Mouse (Mus musculus) left cerebral cortex, adult 9 months (tissue): ENCODE data around the gene Eya4.
A peak's percentile ranks its signal among the peaks of the same experiment; 100 is the strongest.

Source experiments
- DNase-seq, 2 experiments: peaks; one replicate each; pipeline ENCODE4 v3.0.0; 2022; ENCODE audit warnings: low spot score in 2 of 2

Eya4 gene

DNA sequence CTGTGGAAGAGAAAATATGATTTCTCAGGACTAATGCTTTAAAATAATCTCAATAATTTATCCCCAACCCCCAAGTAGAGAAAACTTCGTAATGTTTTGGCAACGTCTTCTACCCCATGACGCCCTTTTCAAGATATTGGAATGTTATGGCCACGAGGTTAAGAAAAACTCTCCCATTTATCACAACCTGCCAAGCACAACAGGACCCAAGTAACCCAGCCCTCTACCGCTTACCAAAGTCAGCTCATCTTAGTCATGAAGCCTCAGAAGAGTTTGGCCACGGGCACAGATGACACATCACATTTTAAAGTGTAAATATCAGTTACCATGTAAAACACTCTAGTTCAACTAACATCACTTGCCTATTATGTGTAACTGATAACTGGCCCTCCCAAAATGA, 117.2 kb downstream of the Eya4 start:
- DNase-seq: no peak

DNA sequence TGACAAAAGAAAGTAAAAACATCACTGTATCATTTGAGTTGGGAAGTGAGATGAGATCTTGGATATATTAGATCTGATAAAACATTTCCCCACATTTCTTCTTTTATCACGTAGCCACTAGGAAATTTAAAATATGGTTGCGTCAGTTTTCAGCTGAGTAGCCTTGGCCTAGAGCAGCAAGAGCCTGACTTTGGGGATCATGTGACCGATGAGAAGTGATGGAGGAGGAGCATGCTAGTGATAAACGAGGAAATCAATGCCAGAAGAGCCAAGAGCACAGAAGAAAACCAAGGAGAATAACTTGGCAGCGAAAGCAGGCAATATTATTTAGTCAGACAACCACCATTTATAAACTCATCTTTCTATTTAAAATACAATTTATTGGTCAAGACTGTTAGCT, 119.7 kb downstream of the Eya4 start:
- no peak for DNase-seq

DNA sequence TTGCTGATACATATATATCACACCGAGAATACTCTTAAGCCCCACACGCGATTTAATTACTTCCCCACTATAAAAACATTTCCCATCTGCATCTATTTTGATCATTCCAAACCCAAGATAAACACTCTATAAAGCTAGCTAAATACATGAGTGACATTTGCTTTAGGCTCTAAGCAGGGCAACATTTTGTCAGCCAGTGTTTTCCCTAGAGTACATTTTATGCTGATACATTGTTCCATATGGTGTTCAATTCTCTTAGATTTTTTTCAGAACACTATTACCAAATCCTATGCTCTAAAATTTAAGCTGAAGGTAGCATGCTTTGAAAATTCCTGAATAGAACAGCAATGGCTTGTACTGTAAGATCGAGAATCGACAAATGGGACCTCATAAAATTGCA, 127.2 kb downstream of the Eya4 start:
- DNase-seq: no peak

DNA sequence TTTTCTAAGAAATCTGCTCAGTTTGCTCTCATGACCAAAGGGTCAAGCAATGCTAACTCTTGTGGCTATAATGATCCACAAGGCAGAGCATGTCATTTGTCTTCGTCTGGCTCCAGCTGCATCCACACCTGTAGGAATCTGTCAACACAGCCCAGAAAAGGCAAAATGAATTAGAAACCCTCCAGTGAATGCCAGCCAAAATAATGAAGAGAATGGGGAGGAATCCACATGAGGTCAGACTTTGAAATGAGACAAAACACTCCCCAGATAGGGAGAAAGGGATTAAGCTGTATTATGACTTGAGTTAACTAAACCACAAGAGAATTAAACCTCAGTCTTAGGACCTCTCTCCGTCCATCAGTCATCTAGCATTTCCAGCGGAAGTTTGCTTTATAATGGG, 130.2 kb downstream of the Eya4 start:
- DNase-seq: no peak

- DNase-seq: no peak
Measured at GRCm38 (mm10) chr10:23216815-23217214, 133.8 kb downstream of the Eya4 start.

DNA sequence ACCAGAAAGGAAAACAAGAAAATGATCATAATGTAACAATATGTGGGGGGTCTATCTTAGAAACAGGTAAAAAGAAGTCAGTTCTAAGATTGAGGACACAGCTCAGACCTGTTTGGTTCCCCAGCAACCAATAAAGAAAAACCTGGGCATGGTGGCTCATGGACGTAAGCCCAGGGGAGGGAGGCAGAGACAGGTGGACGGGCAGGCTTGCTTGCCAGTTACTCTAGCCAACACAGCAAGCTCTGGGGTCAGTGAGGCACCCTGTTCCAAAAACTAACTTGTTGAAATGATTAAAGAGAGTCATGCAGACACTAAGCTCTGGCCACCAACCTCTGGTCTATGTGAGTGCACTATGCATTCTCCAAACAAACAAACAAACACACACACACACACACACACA, 139.2 kb downstream of the Eya4 start:
- no peak for DNase-seq

- peak in 1 of 2 experiments; percentile 14 for DNase-seq
Measured at GRCm38 (mm10) chr10:23203885-23204284, 146.7 kb downstream of the Eya4 start.

- DNase-seq: no peak
Measured at GRCm38 (mm10) chr10:23203144-23203838, 147.3 kb downstream of the Eya4 start.

- no peak for DNase-seq
Measured at GRCm38 (mm10) chr10:23202591-23202990, 148.0 kb downstream of the Eya4 start.

GRCm38 (mm10) chr10:23198251-23198650, 152.3 kb downstream of the Eya4 start:
- DNase-seq: no peak

DNA sequence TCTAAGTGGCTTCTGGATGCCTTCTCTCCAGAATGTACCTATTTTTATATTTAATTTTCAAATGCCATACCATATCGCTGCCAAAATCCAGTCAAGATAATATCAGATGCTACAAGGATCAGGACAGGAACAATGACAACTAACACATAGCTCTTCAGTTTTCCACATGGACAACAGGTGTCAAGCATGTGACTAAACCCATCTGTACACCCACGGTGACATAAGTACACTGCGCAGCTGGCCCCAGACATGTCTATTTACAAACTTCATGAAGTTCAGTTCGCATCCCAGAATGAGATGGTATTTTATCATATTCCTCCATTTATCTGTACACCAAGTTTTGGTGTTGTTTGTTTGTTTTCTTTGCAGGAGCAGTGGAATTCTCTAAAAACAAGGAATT, 154.2 kb downstream of the Eya4 start:
- no peak for DNase-seq

- no peak for DNase-seq
Measured at GRCm38 (mm10) chr10:23195337-23195736, 155.2 kb downstream of the Eya4 start.

DNA sequence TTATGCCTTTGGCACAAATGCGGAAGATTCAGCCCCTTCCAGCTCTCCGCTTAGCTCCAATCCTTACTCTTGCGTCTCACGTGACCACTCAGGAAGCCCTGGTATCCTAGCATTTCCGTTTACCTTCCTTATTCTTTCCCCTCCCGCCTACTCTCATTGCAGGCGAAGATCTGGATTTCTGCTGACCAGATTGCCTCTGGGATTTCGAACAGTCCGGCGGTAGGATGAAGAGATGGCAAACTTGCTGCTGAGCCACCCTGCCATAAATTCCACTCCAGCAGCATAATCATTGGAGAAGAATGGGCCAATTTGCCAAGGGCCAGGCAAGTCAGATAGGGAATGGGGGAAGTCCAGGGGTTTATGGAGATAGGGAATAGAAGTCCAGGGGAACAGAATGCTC, 160.8 kb downstream of the Eya4 start:
- no peak for DNase-seq

DNA sequence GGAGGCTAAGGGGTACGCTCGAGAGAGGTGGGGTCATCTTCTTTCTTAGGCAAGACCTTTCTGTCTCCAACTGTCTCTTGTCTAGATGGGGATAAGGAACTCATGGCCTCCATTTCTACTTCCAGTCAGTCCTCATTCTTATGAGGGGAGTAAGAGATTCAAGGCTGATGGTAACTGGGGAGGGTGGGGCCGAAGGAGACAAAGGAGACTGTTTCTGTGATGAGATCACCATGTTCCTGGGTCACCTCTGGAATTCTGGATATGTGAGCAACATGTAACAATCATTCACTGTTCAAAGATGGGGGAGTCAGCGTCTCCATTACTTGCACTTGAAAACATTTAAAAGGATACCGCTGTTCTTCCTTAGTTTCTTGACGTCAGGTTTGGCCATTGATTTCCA, 165.2 kb downstream of the Eya4 start:
- DNase-seq: no peak

DNA sequence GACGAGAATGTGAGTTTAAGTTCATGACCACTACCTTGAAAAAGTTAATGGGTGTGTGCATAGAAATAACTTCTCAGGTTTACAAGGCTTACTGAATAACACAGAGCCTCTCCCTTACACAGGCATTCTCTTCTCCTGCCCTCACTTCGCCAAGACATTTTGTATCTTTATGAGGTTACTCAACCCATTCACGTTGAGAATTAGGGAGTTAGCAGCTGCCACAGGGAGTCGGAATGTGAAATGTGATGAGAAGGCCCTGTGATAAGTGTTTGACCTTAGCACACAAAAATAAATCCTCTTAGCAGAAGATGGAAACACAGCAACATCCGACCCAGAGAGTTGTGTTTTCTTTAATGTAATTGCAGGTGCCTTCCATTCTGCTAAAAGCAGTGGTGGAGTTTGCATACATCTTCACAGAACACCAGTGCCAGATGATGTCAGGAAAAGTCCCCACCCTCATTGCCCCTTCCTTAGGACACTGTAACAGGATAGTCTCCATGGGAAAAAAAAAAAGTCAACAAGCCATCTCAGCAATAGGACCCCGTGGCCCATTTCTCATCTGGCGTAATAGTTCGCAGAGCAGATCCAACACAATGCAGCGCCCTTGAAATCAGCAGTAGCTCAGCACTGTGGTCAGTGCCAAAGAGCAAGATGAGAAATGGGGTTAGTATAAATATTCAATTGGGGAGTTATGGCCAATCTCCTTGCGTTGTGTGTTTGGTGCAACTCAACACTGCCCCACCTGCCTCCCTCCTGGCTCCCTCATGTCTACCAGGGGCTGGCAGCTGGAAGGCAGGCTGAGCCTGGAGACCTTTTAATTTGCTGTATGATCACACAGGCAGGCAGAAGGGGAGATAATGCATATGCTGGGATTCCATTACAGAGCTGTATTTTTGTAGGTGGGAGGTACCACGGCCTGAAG, 168.8 kb downstream of the Eya4 start:
- no peak for DNase-seq

DNA sequence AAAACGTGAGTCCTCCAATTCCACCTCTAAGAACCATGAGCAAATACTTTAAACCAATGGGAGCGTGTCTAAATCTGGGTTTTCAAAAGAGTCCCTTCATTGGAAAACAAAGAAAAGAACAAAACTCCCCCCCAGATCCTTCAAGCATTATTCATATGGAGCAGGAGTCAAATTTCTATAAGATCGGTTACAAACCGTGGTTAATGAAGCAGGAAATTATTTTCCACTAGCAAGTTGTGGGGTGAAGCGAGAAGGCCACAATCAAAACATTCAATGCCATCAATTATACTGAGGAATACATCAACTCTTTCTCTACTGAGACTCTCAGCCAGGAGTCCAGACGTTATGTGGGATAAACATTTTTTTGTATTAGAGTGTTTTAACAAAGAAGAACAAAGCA, 171.3 kb downstream of the Eya4 start:
- no peak for DNase-seq

DNA sequence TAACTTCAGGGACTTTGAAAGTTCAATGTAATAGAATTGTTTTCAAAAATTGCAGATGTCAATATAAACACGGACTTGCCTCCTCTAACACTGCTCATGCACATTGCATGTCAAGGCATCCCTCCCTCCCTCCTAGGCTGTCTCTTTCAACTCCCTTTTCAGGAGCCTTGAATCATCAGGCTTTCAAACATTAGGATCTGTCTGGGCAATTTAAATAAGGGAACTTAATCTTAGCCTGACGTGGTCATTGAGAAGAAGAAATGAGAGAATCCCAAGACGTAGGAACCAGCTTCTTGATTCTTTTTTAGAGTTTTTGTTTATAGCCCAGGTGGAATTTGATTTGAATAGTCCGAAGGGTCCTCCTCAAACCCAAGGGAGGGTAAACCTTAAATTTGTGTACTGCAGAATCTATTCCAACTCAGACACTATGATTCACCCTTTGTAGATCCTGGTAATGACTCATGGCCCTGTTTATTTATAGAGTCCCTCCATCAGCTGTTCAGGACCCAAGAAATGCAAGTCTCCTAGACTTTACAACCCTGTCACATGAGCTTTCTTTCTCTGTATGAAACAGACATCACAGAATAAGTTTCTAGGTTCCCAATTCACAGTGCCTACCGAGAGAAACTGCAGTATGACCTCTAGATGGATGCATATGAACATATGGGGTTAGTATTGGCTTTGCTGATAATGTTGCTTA, 173.1 kb downstream of the Eya4 start:
- no peak for DNase-seq

DNA sequence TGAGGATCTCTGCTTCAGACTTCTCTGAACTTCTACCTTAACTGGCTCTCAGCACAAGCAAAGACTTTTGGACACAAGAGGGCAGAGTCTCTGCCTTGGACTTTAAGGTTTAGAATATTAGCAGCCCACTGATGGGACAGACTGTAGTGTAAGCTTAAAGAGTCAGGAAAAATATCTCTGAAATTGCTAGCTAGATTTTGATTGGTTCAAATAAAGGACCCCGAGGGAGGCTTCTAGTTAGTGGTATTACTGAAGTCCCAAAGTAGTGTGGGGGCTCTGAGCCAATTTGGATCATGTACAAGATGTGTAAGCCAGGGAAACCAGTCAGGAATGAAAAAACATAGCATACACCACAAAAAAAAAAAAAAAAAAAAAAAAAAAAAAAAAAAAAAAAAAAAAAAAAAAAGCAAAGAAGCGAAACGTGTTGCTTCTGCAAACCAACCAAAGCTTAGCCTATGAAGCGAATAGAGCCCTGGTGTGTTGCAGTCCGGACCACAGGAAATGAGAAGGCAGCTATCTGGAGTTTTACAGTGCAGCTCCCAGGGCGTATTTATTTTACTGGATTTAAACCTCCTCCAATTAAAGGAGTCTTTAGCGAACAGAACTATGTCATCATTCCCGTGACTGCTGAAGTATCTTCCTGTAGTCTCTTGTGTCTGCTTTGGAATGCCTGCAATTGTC, 173.8 kb downstream of the Eya4 start:
- DNase-seq: no peak

DNA sequence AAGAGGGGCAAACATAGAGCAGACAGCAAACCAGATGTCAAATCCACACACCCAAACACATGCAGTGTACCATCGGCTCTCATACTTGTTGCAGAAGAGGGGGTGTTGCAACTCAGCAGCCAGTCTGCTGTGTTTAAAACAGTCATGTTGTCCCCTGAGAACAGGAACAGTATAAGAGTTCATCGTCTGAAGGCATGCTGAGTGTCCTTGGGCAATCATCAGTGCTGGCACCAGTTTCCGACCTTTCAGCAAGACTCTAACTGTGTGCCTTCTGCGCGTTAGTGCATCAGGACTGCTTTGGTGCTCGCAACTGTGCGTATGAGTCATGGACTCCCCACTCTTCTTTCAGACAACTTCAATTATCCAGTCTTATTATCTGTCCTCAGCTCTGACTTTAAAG, 179.0 kb downstream of the Eya4 start:
- DNase-seq: no peak

GRCm38 (mm10) chr10:23165089-23165642, 185.4 kb downstream of the Eya4 start:
- no peak for DNase-seq

GRCm38 (mm10) chr10:23159844-23160243, 190.7 kb downstream of the Eya4 start:
- no peak for DNase-seq

- no peak for DNase-seq
Measured at GRCm38 (mm10) chr10:23159138-23159537, 191.4 kb downstream of the Eya4 start.
